Mouse (Mus musculus): ENCODE results near the gene Cachd1. TPM values are rescaled to one million over a fixed set of nuclear protein-coding genes. Genes with fewer than 3 reads are reported as not detected.

Cachd1 gene
- total RNA-seq, 2 experiments from 2014 or later = 34.9 to 35.3 TPM

DNA sequence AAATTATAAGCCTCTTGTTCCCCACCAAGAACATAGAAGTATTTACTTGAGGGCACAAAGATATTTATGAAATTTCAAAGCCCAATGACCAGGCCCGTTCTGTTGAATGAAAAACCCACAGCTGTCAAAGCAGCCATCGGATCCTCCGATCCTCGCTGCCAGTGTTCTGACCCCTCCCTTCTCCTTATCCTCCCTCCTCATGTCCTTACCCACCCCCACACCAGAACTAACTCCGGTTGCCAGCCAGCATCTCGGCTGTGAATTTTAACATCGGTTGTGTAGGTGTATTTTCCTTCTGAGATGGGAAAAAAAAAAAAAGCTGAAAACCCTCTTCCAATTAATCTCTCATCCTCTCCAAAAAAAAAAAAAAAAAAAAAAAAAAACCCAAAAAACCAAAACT is 260.7 kb downstream of the Cachd1 start:
- DNase-seq (ENCODE audit: low spot score in 2 of 2) = peak; percentile 55 to 64

GRCm38 (mm10) chr4:101043691-101044090 is 267.2 kb downstream of the Cachd1 start:
- DNase-seq (ENCODE audit: low spot score in 2 of 2) = no peak

DNA sequence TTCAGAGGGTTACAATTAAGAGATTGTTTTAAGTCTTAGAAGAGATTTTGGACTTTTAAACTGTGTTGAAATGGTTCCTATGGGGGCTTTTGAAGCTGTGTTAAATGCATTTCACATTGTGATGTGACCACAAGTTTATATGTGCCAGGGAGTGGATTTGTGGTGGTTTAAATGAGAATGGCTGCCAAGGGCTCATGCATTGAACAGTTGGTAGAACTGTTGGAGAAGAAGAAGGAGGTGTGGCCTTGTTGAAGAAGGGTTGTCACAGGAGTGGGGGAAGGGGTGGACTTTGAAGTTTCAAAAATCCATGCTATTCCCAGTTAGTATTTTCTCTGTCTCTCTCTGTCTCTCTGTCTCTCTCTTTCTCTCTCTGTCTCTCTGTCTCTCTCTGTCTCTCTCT is 267.7 kb downstream of the Cachd1 start:
- DNase-seq (ENCODE audit: low spot score in 2 of 2) = no peak

- DNase-seq (ENCODE audit: low spot score in 2 of 2) = no peak
Observed at GRCm38 (mm10) chr4:101046576-101046975, 270.1 kb downstream of the Cachd1 start.

DNA sequence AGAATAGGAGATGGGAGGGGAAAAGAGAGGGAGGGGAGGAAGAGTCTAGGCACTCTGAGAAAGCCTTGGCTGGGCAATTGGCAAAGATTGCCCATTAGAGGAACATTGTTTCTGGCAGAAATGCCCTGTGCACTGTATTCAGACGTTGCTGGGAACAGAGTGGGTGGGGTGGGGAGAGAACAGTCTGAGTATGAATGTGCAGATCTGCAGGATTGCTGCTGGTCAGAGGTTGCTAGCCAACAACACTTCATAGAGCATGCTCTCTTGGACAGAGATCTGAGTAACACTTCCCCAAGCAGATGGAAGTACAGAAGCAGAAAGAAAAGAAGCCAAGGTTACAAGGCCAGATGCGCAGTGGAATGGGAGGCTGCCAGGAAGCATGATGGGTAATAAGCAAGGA is 285.7 kb downstream of the Cachd1 start:
- no peak for DNase-seq (ENCODE audit: low spot score in 2 of 2)

DNA sequence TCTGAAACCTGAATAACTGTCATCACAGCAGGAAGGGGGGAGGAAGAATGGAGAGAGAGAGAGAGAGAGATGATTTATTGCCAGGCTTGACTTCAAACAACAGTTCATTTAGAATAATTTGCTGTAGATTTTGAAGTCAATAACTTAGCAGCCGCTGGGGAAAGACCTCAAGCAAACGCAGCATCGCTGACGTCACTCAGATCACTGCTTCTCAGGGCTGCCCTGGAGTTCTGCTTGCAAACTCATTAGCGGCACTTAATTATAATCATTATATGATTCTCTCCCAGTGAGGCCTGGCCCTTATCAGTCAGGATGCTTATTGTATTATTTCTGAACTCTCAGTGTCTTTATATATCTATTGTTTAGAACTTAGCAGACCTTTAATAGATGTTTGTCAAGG is 289.9 kb downstream of the Cachd1 start:
- no peak for DNase-seq (ENCODE audit: low spot score in 2 of 2)

DNA sequence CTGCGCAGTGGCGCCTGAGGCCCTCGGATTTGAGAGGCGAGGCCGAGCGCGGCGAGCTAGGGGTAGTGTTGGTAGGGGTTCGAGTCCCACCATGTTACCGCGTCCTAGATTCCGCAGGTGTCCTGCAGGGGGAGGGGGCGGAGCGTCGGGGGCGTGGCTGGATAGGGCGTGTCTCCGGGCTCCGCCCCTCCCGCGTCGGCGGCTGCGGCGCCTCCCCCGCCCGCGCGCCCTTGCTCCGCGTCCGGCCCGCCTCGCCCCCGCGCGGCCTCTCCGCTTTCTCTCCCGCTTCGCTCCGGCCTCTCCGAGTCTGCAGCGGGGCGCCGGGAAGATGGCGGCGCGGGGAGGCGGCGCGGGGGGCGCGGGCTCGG is 292.3 kb downstream of the Cachd1 start, which contains the start of gene Raver2:
Raver2 (plus strand) TSS at position 198 of the 368 bp plus-strand sequence.
- peak; percentile 44 to 63 for DNase-seq (ENCODE audit: low spot score in 2 of 2)

GRCm38 (mm10) chr4:101069154-101069971 is 292.9 kb downstream of the Cachd1 start:
- peak; percentile 21 to 44 for DNase-seq (ENCODE audit: low spot score in 2 of 2)

DNA sequence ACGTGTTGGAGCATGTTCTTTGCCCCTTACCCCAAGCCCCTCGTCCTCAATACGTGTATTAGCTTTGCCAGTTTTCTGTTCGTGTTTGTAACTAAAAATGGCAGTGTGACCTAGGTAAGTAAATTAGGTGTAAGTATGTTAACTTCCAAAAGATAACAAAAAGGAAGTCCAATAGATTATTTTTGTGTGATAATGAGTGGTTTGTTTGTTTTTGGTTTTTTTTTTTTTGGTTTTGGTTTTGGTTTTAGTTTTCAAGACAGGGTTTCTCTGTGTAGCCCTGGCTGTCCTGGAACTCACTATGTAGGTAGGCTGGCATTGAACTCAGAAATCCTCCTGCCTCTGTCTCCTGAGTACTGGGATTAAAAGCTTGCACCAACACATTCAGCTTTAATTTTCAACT is 295.1 kb downstream of the Cachd1 start:
- DNase-seq (ENCODE audit: low spot score in 2 of 2) = no peak

GRCm38 (mm10) chr4:101076425-101076824 is 299.9 kb downstream of the Cachd1 start:
- DNase-seq (ENCODE audit: low spot score in 2 of 2) = no peak

Other genes starting within 250 kb of the Cachd1 start
- not detected for gene Gm10577, start 244.0 kb downstream of the Cachd1 start, total RNA-seq (2021)